24 mouse cellular contexts compared by ENCODE assay signal in the genomic region with DNA sequence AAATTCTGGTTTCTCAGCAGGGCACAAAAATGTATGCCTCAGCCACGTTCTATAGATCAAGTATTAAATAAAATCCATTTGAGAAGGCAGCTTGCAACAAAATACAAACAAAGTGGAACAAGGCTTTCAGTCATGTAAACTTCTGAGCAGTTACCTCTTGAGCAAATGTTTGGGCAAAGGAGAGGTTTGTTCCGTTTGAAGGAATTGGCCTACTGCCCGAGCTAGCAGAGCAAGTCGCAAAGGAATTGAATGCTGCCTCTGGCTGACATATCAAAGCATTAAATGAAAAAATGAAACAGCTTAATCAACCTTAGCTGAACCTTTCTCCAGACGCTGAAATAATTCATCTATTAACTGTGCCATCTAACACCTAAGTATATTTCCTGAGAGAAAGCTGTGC.
DNase-seq lines count a peak whose midpoint lies in the region; ATAC-seq lines count a peak whose summit lies in the region.
"Had no signal": no experiment of that assay in that cellular context is flagged by ENCODE, and none has a peak within 500 bp of the region (broad histone marks: within the 10 kb centered on the region; RNA-seq: fewer than 3 reads in every experiment).

No protein-coding gene starts in this region.

- no peaks in the 10 kb centered on the region for H3K4me1 ChIP-seq in forebrain, embryonic 14.5 days (ENCODE audit: control insufficient read depth, insufficient read depth, low read length)
- H3K4me1 ChIP-seq in forebrain, embryonic 15.5 days: no peaks in the 10 kb centered on the region
- H3K4me1 ChIP-seq: embryonic facial prominence, embryonic 12.5 days; heart, embryonic 10.5 days; hindbrain, embryonic 12.5 days; intestine, embryonic 15.5 days; midbrain, embryonic 10.5 days; neural tube, embryonic 15.5 days had no signal

- DNase-seq in forebrain, embryonic 14.5 days (ENCODE audit: low spot score): peak; percentile 20
- DNase-seq in kidney, postnatal 14 days: peak; percentile 28
- DNase-seq in kidney, adult 11 months: no peak
- peak; percentile 2 for DNase-seq in ovary, postnatal 14 days (ENCODE audit: low spot score)
- no peak for DNase-seq in ovary, postnatal 36 days (ENCODE audit: low spot score)
- peak; percentile 4 for DNase-seq in right cerebral cortex, postnatal 4 days
- no peak for DNase-seq in layer of hippocampus, adult 9-11 months
- DNase-seq: cerebellum, adult 11 months; gastrocnemius, postnatal 36 days; heart, postnatal 10 days; lung, adult 18-20 months; lung, postnatal 4 days; retina, postnatal 1 day; thymus, postnatal 25 days had no signal

- no peak overlapping the region for H3K4me3 ChIP-seq in forebrain, embryonic 14.5 days (ENCODE audit: low read depth, low read length)
- H3K4me3 ChIP-seq in forebrain, embryonic 15.5 days: no peak overlapping the region
- H3K4me3 ChIP-seq: embryonic facial prominence, embryonic 12.5 days; heart, embryonic 10.5 days; hindbrain, embryonic 12.5 days; intestine, embryonic 15.5 days; midbrain, embryonic 10.5 days; myocyte; neural tube, embryonic 15.5 days had no signal

- no peaks in the 10 kb centered on the region for H3K27me3 ChIP-seq in forebrain, embryonic 14.5 days (replicated peaks; ENCODE audit: control insufficient read depth, insufficient read depth, low read length)
- no peaks in the 10 kb centered on the region for H3K27me3 ChIP-seq in forebrain, embryonic 15.5 days
- H3K27me3 ChIP-seq: embryonic facial prominence, embryonic 12.5 days; hindbrain, embryonic 12.5 days; intestine, embryonic 15.5 days; neural tube, embryonic 15.5 days; Patski had no signal

- H3K4me2 ChIP-seq in forebrain, embryonic 14.5 days (ENCODE audit: low read length): no peak overlapping the region
- no peak overlapping the region for H3K4me2 ChIP-seq in forebrain, embryonic 15.5 days (replicated peaks)
- H3K4me2 ChIP-seq: embryonic facial prominence, embryonic 12.5 days; hindbrain, embryonic 12.5 days; intestine, embryonic 15.5 days; neural tube, embryonic 15.5 days had no signal

- no peaks in the 10 kb centered on the region for H3K9me3 ChIP-seq in forebrain, embryonic 14.5 days (replicated peaks; ENCODE audit: control insufficient read depth, low read length)
- no peaks in the 10 kb centered on the region for H3K9me3 ChIP-seq in forebrain, embryonic 15.5 days
- H3K9me3 ChIP-seq: embryonic facial prominence, embryonic 12.5 days; heart, embryonic 10.5 days; hindbrain, embryonic 12.5 days; intestine, embryonic 15.5 days; midbrain, embryonic 10.5 days; neural tube, embryonic 15.5 days had no signal

- 71% methylated on average over 5 of the region's 5 CpGs for WGBS in forebrain, embryonic 14.5 days
- 64% methylated on average over 5 of the region's 5 CpGs for WGBS in forebrain, embryonic 15.5 days

- no peak overlapping the region for H3K9ac ChIP-seq in forebrain, embryonic 14.5 days (ENCODE audit: low read length)
- no peak overlapping the region for H3K9ac ChIP-seq in forebrain, embryonic 15.5 days (replicated peaks)
- H3K9ac ChIP-seq: embryonic facial prominence, embryonic 12.5 days; hindbrain, embryonic 12.5 days; intestine, embryonic 15.5 days; neural tube, embryonic 15.5 days had no signal

- no peak for ATAC-seq in forebrain, embryonic 14.5 days
- no peak for ATAC-seq in forebrain, embryonic 15.5 days (replicated peaks)
- ATAC-seq: activated CD4-positive, CD25-positive, alpha-beta regulatory T cell, adult 4 months; intestine, embryonic 15.5 days; Patski had no signal

- no peak overlapping the region for H3K27ac ChIP-seq in forebrain, embryonic 14.5 days (ENCODE audit: low read depth, low read length)
- no peak overlapping the region for H3K27ac ChIP-seq in forebrain, embryonic 15.5 days (replicated peaks)
- H3K27ac ChIP-seq: embryonic facial prominence, embryonic 12.5 days; heart, embryonic 10.5 days; hindbrain, embryonic 12.5 days; intestine, embryonic 15.5 days; midbrain, embryonic 10.5 days; neural tube, embryonic 15.5 days had no signal

- H3K36me3 ChIP-seq in forebrain, embryonic 14.5 days (ENCODE audit: control insufficient read depth, insufficient read depth, low read length): no peaks in the 10 kb centered on the region
- H3K36me3 ChIP-seq in forebrain, embryonic 15.5 days: no peaks in the 10 kb centered on the region
- H3K36me3 ChIP-seq: embryonic facial prominence, embryonic 12.5 days; heart, embryonic 10.5 days; hindbrain, embryonic 12.5 days; intestine, embryonic 15.5 days; midbrain, embryonic 10.5 days; neural tube, embryonic 15.5 days had no signal

Comparison
In these comparisons a context has a peak if more than half of its experiments do, and no peak if none do; other contexts are left out.
1. DNase-seq: peak in forebrain, embryonic 14.5 days (single experiment), kidney, postnatal 14 days (single experiment), ovary, postnatal 14 days (single experiment) and right cerebral cortex, postnatal 4 days (single experiment); none in kidney, adult 11 months (single experiment), ovary, postnatal 36 days (single experiment) and layer of hippocampus, adult 9-11 months (single experiment).